Mouse (Mus musculus) spleen, postnatal 36 days (tissue): ENCODE data around the gene Lrp8.

Experiments
- DNase-seq, 2 experiments: peaks; one replicate each; pipeline ENCODE4 v3.0.0; 2022; ENCODE audit warnings: low spot score in 2 of 2, mixed read lengths in 1 of 2

The Lrp8 gene

GRCm38 (mm10) chr4:107808655-107809054 is 6.6 kb downstream of the Lrp8 start:
- DNase-seq: no peak

DNA sequence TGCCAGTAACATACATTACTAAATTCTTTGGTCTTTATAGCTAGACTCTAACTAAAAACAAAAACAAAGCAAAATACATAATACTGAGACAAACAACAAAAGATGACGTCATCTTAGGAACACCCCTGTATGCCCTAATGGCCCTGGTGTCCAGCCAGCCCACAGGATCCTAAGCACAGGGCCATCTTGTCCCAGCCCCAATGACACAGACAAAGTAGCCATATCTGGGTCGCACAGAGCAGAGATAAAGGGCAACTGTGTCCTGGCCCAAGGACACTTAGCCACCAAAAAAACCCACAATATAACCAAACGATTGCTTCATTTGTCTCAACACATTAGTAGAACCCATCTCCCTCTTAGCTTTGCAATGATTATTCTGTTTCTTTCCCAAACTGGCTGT is 8.9 kb downstream of the Lrp8 start:
- DNase-seq: no peak

- DNase-seq: no peak
Measured at GRCm38 (mm10) chr4:107811716-107812330, 9.8 kb downstream of the Lrp8 start.

GRCm38 (mm10) chr4:107812336-107812735 is 10.3 kb downstream of the Lrp8 start:
- DNase-seq: no peak

GRCm38 (mm10) chr4:107816459-107816858 is 14.4 kb downstream of the Lrp8 start:
- no peak for DNase-seq

DNA sequence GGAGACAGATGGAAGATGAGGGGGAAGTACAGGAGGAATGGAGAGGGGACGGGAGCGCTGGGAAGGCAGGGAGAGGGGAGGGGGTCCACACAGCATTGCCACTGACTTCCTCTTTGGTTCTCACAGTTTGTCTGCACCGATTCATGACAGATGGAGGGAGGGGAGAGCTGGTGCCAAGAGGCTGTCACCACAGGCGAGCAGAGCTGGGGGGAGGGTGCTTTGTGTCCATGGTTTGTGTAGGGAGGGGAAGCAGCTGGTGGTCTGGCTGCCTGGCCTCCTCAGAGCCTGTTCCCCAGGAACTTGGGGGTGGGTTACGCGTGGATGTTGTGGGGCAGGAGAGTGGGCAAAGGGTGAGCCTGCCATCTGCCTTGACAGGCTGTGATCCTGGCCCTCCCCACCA is 15.4 kb downstream of the Lrp8 start:
- no peak for DNase-seq

- DNase-seq: no peak
Measured at GRCm38 (mm10) chr4:107819990-107820719, 18.1 kb downstream of the Lrp8 start.

- no peak for DNase-seq
Measured at GRCm38 (mm10) chr4:107820856-107821619, 19.0 kb downstream of the Lrp8 start.

DNA sequence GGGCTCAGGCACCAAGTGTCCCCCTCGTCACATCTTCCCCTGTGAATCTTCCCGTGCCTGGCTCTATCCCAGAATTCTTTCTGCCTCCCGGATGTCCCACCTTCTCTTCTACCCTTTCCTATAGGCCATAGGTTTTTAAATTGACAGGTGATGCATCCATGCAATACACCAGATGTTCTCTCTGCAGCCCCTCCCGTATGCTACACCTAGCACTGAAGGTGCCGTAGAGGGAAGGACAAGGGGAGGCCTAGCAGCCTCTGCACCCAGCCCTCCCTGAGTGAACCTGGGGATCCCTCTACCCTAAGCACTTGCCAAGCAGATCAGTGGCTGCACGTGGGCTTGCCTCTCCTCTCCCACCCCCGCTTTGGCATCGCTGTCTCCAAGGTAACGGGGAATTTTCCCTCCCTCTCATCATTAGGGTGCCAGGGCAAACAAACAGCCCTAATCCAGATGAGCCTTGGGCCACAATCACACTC is 20.9 kb downstream of the Lrp8 start:
- DNase-seq: no peak

GRCm38 (mm10) chr4:107823511-107823910 is 21.4 kb downstream of the Lrp8 start:
- DNase-seq: no peak

DNA sequence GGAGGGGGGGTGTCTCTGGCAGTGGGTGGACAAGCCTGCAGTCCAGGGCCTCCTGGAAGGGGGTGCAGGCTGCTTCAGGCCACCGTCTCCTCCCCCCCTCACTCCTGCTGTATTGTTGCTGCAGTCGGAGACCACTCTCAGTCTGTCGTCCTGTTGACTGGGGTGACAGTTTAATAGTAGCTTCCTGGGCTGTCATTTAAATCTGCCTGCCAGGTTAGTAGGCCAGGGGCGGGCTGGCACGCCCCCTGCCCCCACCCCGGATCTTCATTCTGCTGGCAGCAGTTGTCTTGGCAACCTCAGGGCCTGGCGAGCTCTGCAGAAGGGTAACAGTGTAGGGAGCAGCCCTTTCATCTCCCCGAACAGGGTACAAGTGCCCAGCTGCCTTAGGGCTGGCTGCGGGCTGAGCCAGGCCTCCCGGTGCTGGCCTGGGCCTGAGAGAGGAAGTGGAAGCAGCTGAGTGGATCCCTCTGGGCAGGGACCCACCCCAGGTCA is 26.7 kb downstream of the Lrp8 start:
- DNase-seq: no peak

DNA sequence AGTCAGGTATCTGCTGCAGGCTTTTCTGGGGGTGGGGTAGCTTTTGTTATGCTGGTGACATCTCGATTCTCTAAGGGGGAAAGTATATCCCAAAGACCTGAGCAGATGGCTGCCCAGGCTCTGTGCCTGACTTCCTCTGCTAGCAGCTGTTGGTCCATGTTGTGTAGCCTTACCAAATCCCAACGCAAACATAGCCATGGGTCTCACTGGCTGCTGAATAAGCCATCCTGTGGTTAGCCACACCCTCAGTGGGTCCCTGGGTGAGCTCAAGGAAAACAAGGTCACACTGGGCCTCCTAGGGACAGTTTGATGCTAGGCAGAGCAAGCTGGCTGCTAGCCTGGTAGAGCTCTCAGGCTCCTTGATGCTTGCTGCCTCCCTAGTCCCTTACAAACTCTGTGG is 27.6 kb downstream of the Lrp8 start:
- no peak for DNase-seq

GRCm38 (mm10) chr4:107830189-107830588 is 28.1 kb downstream of the Lrp8 start:
- no peak for DNase-seq

DNA sequence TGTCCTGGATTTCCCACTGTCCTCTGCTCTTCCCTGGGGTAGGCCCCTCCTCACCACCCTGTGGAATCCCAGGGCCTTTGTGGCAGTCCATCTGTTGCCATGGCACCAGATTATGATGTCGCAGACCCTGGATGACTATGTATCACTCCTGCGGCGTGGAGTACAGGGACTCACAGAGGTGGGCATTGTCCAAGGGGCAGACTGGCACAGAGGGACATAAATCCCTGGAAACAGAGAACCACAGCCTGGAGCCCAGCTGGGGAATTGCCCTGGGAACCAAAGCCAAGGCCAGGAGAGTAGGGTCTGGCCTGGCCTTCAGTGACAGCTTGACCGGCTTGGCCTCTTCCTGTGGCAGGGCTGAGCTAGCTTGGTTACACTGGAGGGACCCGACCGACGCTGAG is 28.8 kb downstream of the Lrp8 start:
- DNase-seq: no peak

DNA sequence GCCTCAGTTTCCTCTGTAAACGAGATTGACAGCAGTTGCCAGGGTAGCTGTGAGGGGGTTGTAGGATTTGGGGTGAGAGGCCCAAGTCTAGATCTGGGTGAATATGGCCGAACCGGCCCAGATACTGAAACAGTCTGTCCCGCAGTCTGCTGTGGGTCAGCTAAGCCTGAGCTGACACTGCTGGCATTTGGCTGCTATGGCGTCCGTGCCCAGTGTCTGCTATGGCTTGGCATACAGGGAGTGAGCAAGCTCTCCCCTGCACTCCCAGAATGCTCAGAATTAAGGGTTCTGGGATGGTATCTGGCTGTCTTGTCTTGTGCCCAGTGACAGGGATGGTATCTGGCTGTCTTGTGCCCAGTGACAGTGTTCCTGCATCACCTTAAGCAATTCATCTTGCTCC is 29.6 kb downstream of the Lrp8 start:
- DNase-seq: no peak

DNA sequence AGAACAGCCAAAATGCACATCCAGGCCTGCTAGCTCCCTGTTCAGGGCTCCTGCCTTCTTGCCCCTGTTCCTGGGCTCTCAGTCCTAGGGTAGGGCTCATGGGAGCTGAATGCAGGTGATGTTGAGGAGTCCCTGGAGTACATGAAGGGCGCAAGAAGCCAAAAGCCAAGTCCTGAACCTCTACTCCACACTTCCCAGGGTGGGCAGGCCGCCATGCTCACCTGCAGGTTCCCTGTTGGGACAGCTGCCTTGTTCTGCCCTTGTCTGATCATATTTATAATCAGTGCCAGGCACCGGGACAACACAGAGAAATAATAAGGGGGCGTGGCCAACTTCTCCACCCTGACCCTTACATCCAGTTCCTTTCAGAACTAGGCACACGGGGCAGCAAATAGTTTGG is 31.5 kb downstream of the Lrp8 start:
- no peak for DNase-seq

- no peak for DNase-seq
Measured at GRCm38 (mm10) chr4:107834643-107835314, 32.7 kb downstream of the Lrp8 start.

- DNase-seq: no peak
Measured at GRCm38 (mm10) chr4:107835508-107835909, 33.4 kb downstream of the Lrp8 start.

DNA sequence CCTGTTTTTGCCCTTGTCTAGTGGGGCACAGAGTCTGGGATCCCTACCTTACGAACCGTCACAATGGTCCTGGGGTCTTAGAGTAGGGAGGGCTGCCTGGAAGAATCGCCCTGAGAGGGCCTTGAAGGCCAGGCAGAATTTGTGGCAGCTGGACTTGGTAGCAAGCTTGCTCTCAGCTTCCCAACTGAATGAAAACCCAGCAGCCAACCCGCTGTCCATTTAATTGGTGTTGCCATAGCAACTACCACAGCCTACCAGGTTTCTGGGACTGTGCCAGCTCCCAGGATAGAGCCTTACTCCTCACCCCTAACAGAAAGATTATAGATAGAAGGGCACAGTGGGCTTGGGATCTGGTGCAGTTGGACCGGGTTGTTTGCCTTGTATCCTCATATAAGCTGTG is 34.7 kb downstream of the Lrp8 start:
- DNase-seq: no peak

DNA sequence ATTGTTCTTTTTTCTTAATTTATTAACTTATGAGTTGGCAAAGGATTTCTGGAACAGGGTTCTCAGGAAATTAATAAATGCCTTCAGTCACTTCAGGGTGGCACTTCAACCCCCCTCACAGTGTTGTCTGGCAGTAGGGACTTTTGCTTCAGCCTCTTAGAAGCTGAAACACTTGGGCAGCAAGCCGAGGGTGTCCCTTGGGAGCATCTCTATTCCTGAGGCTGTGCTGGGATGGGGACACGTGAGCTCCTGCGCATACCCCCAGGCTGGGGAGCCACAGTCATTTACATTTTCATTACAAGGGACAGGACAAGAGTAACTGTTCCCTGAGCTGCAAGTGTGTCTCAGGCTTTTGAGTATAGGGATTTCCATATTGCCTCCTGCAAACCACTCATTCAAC is 35.8 kb downstream of the Lrp8 start:
- DNase-seq: no peak

- DNase-seq: no peak
Measured at GRCm38 (mm10) chr4:107843687-107844086, 41.6 kb downstream of the Lrp8 start.

GRCm38 (mm10) chr4:107844971-107845370 is 42.9 kb downstream of the Lrp8 start:
- DNase-seq: peak; percentile 32 to 41
